Comparison of ENCODE assay signal across 11 mouse cellular contexts in the genomic region with DNA sequence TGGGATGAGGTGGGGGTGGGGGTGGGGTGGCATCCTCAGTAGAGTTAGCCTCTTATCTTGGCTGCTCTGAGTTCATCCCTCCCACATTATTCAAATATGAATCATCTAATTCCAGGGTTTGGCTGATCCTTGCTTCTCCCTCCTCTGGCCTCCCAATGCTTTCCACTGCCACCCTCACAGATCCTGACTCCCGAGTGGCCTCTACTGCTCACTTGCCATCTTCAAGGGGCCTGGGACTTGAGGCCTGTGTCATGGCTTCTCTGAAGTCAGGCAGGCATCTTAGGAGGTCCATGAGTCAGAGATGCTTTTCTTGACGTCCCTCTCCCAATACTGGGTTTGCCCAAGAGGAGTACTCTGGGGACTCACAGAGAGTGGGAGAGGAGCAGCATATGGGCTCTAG. TPM values are rescaled to one million over a fixed set of nuclear protein-coding genes. Genes with fewer than 3 reads are reported as not detected.
DNase-seq lines count a peak whose midpoint lies in the region; ATAC-seq and TF ChIP-seq lines count a peak whose summit lies in the region.
"Had no signal": no experiment of that assay in that cellular context is flagged by ENCODE, and none has a peak within 500 bp of the region (broad histone marks: within the 10 kb centered on the region; RNA-seq: fewer than 3 reads in every experiment).

No protein-coding gene starts in this region.

- H3K4me2 ChIP-seq in heart, embryonic 11.5 days: no peak overlapping the region
- H3K4me2 ChIP-seq in forebrain, embryonic 15.5 days (replicated peaks): peak overlapping the region; percentile 92
- peak overlapping the region; percentile 88 for H3K4me2 ChIP-seq in midbrain, postnatal 0 days (ENCODE audit: low read depth, low read length, poor library complexity, severe bottlenecking)

- no peak overlapping the region for H3K9ac ChIP-seq in heart, embryonic 11.5 days (ENCODE audit: low read depth, low read length)
- H3K9ac ChIP-seq in forebrain, embryonic 15.5 days (replicated peaks): peak overlapping the region; percentile 26; the same call in 1 of the 2 replicates
- 0 out of 2 replicates have a peak overlapping the region, but pooled peaks have one; percentile 56 for H3K9ac ChIP-seq in midbrain, postnatal 0 days (replicated peaks; ENCODE audit: low read length, poor library complexity, severe bottlenecking)
- H3K9ac ChIP-seq: liver, postnatal 0 days had no signal

- no peaks in the 10 kb centered on the region for H3K36me3 ChIP-seq in heart, embryonic 11.5 days (ENCODE audit: control insufficient read depth, insufficient read depth, low read length)
- no peaks in the 10 kb centered on the region for H3K36me3 ChIP-seq in forebrain, embryonic 15.5 days
- H3K36me3 ChIP-seq in midbrain, postnatal 0 days (ENCODE audit: insufficient read depth, low read length): no peaks in the 10 kb centered on the region

- no peak overlapping the region for H3K27ac ChIP-seq in heart, embryonic 11.5 days (ENCODE audit: low read depth, low read length)
- 0 out of 2 replicates have a peak overlapping the region, but pooled peaks have one; percentile 1 for H3K27ac ChIP-seq in forebrain, embryonic 15.5 days (replicated peaks)
- peak overlapping the region; percentile 47; the same call in 1 of the 2 replicates for H3K27ac ChIP-seq in midbrain, postnatal 0 days (ENCODE audit: low read depth, low read length)

- peak; percentile 32 to 45 for DNase-seq in heart, adult 18-20 months
- peak; percentile 87 for DNase-seq in Muller cell, postnatal 12 days (ENCODE audit: inconsistent ontology term)
- no peak for DNase-seq in midbrain, postnatal 0 days (ENCODE audit: low spot score)
- DNase-seq in cerebellum, postnatal 10 days: no peak
- no peak for DNase-seq in gastrocnemius, postnatal 10 days
- no peak for DNase-seq in spleen, postnatal 14 days (ENCODE audit: low spot score in 2 of 2)
- DNase-seq: liver, postnatal 0 days had no signal

- peaks cover 42% of the 10 kb centered on the region for H3K27me3 ChIP-seq in heart, embryonic 11.5 days (ENCODE audit: control insufficient read depth, insufficient read depth, low read length)
- no peaks in the 10 kb centered on the region for H3K27me3 ChIP-seq in forebrain, embryonic 15.5 days
- no peaks in the 10 kb centered on the region for H3K27me3 ChIP-seq in midbrain, postnatal 0 days (ENCODE audit: insufficient read depth, low read length)

- H3K4me3 ChIP-seq in heart, embryonic 11.5 days (ENCODE audit: low read depth, low read length): no peak overlapping the region
- H3K4me3 ChIP-seq in forebrain, embryonic 15.5 days: peak overlapping the region; percentile 56
- H3K4me3 ChIP-seq in midbrain, postnatal 0 days (ENCODE audit: low read depth, low read length): peak overlapping the region; percentile 60

- no peak for ATAC-seq in heart, embryonic 11.5 days (replicated peaks; ENCODE audit: insufficient number of reproducible peaks, low FRiP score, low TSS enrichment)
- ATAC-seq in forebrain, embryonic 15.5 days (replicated peaks): no peak
- no peak for ATAC-seq in midbrain, postnatal 0 days (ENCODE audit: low FRiP score)
- ATAC-seq: liver, postnatal 0 days had no signal

- peaks cover 3% of the 10 kb centered on the region; the same call in 1 of the 2 replicates for H3K4me1 ChIP-seq in heart, embryonic 11.5 days (ENCODE audit: control insufficient read depth, insufficient read depth, low read length)
- H3K4me1 ChIP-seq in forebrain, embryonic 15.5 days: peaks cover 33% of the 10 kb centered on the region
- H3K4me1 ChIP-seq in midbrain, postnatal 0 days (ENCODE audit: insufficient read depth, low read length): peaks cover 12% of the 10 kb centered on the region; the same call in 1 of the 2 replicates

- 33% methylated on average over 2 of the region's 2 CpGs for WGBS in heart, embryonic 11.5 days (ENCODE audit: insufficient replicate concordance)
- 18% methylated on average over 2 of the region's 2 CpGs for WGBS in forebrain, embryonic 15.5 days
- WGBS in midbrain, postnatal 0 days: 12% methylated on average over 2 of the region's 2 CpGs

- TF ChIP-seq CTCF in midbrain, postnatal 0 days (IDR thresholded peaks at IDR 0.05): no peak

- H3K9me3 ChIP-seq in heart, embryonic 11.5 days (replicated peaks; ENCODE audit: control insufficient read depth, low read length): no peaks in the 10 kb centered on the region
- H3K9me3 ChIP-seq in forebrain, embryonic 15.5 days: no peaks in the 10 kb centered on the region
- H3K9me3 ChIP-seq in midbrain, postnatal 0 days (ENCODE audit: low read length): no peaks in the 10 kb centered on the region

RNA-seq across cellular contexts. Expression of gene Ildr2, which starts 1.7 kb away (rescaled TPM):
- total RNA-seq in heart, adult 18-20 months (2021): 1 to 10 TPM; 2.2 to 3.8 TPM
- polyA plus RNA-seq in heart, embryonic 11.5 days (2014; fragmentation: Nextera tagmentation; extraction: Ambion mirVana): 1.9 TPM in 2 replicates
- 3.5 TPM in 2 replicates for polyA plus RNA-seq in forebrain, embryonic 15.5 days (2015; fragmentation: Nextera tagmentation; extraction: Ambion mirVana)
- total RNA-seq in midbrain, postnatal 0 days (2014; rRNA removed): 31.3 and 36.5 TPM in 2 replicates
- polyA plus RNA-seq in midbrain, postnatal 0 days (2015; fragmentation: Nextera tagmentation; extraction: Ambion mirVana): 5.7 and 7.1 TPM in 2 replicates
- 1 to 10 TPM; 2.6 to 3.4 TPM for total RNA-seq in gastrocnemius, postnatal 10 days (2021)

RNA-seq across cellular contexts. Expression of gene Mael, which starts 17.1 kb away (rescaled TPM):
- not detected for total RNA-seq in heart, adult 18-20 months (2021)
- polyA plus RNA-seq in heart, embryonic 11.5 days (2014; fragmentation: Nextera tagmentation; extraction: Ambion mirVana): 0.16 TPM in 1 of 2 replicates, not detected in the other
- 0.11 TPM in 1 of 2 replicates, not detected in the other for polyA plus RNA-seq in forebrain, embryonic 15.5 days (2015; fragmentation: Nextera tagmentation; extraction: Ambion mirVana)
- 0.22 and 1.2 TPM in 2 replicates for total RNA-seq in midbrain, postnatal 0 days (2014; rRNA removed)
- polyA plus RNA-seq in midbrain, postnatal 0 days (2015; fragmentation: Nextera tagmentation; extraction: Ambion mirVana): 0.25 and 0.48 TPM in 2 replicates
- total RNA-seq in gastrocnemius, postnatal 10 days (2021): not detected
- total RNA-seq: heart, postnatal 10 days; layer of hippocampus, postnatal 14 days had no signal
- polyA plus RNA-seq: liver, postnatal 0 days had no signal

Comparison
In these comparisons a context has a peak if more than half of its experiments do, and no peak if none do; other contexts are left out.
1. DNase-seq: peak in heart, adult 18-20 months (2 of 2) and Muller cell, postnatal 12 days (single experiment); none in midbrain, postnatal 0 days (single experiment), cerebellum, postnatal 10 days (0 of 2), gastrocnemius, postnatal 10 days (single experiment) and spleen, postnatal 14 days (0 of 2).